Comparison of ENCODE assay signal across 8 mouse cellular contexts in the genomic region with DNA sequence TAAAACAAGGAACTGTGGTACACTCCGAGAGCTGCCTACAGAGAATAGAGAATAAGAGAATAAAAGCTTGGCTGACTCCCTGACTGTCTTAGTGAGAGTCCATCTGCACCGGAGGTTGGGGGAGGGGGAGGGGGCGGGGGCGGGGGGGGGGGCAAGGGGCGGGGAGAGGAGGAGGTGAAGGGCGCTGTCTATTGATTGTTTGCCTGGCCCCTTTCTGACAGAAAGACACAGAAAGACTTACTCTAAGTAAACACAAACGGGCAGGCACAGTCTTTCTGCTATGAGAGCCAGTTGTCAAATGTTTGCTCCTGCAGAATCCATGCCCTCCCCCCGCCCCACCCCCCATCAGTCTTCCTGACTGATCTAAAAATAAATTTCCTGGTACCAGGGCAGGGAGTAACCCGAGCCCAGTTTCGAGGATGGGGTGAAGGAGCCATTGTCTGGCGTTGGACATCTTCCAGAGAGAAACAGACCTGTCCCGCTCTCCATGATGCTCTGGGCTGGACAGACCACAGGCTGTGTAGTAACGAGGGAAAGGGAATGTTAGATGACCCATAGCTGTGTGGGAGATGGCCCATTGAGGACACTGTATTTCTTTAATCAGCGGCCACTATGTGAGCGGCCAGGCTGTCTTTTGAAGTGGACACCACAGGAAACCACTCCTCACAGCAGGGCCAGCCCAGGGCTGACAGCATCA.
DNase-seq lines count a peak whose midpoint lies in the region; ATAC-seq and TF ChIP-seq lines count a peak whose summit lies in the region.

No protein-coding gene starts in this region.

- no peak overlapping the region for H3K4me3 ChIP-seq in C2C12 (ENCODE audit: insufficient read depth, poor library complexity, severe bottlenecking)
- H3K4me3 ChIP-seq in forebrain, postnatal 0 days (ENCODE audit: low read depth, low read length) = no peak overlapping the region
- H3K4me3 ChIP-seq in limb, embryonic 12.5 days (replicated peaks) = no peak overlapping the region; the same call in 1 of the 2 replicates
- H3K4me3 ChIP-seq in neural tube, embryonic 11.5 days (ENCODE audit: low read depth, low read length) = no peak overlapping the region

- DNase-seq in cerebellum, adult 11 months = peak; percentile 47
- no peak for DNase-seq in forebrain, postnatal 0 days
- peak; percentile 61 for DNase-seq in neural tube, embryonic 11.5 days (ENCODE audit: low spot score)
- DNase-seq in spleen, postnatal 10 days (ENCODE audit: low spot score in 2 of 2) = no peak
- no peak for DNase-seq in testis, postnatal 14 days (ENCODE audit: low spot score)

- TF ChIP-seq CTCF in C2C12 (IDR thresholded peaks at IDR 0.05; ENCODE audit: control insufficient read depth, insufficient read depth, insufficient read length) = no peak
- TF ChIP-seq CTCF in forebrain, postnatal 0 days (IDR thresholded peaks at IDR 0.05; ENCODE audit: low read depth) = no peak

- peak; percentile 23 for ATAC-seq in forebrain, postnatal 0 days
- ATAC-seq in limb, embryonic 12.5 days (ENCODE audit: insufficient number of reproducible peaks, insufficient read depth, low FRiP score, low TSS enrichment, low read depth) = peak; percentile 21; the same call in 1 of the 2 replicates
- ATAC-seq in neural tube, embryonic 11.5 days (ENCODE audit: insufficient read depth, low FRiP score, low TSS enrichment) = peak; percentile 42
- ATAC-seq in inflammation-experienced regulatory T-cells, adult 6 months = no peak

- 2% methylated on average over 11 of the region's 15 CpGs for WGBS in forebrain, postnatal 0 days
- 5% methylated on average over 12 of the region's 15 CpGs for WGBS in limb, embryonic 12.5 days
- WGBS in neural tube, embryonic 11.5 days = 3% methylated on average over 11 of the region's 15 CpGs

- H3K79me3 ChIP-seq in C2C12 (ENCODE audit: low read depth) = no peaks in the 10 kb centered on the region

- peaks cover 8% of the 10 kb centered on the region; the same call in 1 of the 2 replicates for H3K4me1 ChIP-seq in forebrain, postnatal 0 days (ENCODE audit: insufficient read depth)
- H3K4me1 ChIP-seq in limb, embryonic 12.5 days (replicated peaks) = peaks cover 21% of the 10 kb centered on the region
- H3K4me1 ChIP-seq in neural tube, embryonic 11.5 days (ENCODE audit: control insufficient read depth, insufficient read depth, low read length) = peaks cover 15% of the 10 kb centered on the region

- H3K9ac ChIP-seq in forebrain, postnatal 0 days = 0 out of 2 replicates have a peak overlapping the region, but pooled peaks have one; percentile 28
- H3K9ac ChIP-seq in limb, embryonic 12.5 days (replicated peaks) = 0 out of 2 replicates have a peak overlapping the region, but pooled peaks have one; percentile 23
- peak overlapping the region; percentile 26; the same call in 1 of the 2 replicates for H3K9ac ChIP-seq in neural tube, embryonic 11.5 days (ENCODE audit: low read length)

- no peaks in the 10 kb centered on the region for H3K36me3 ChIP-seq in C2C12 (ENCODE audit: control insufficient read depth, insufficient read depth)
- H3K36me3 ChIP-seq in forebrain, postnatal 0 days (ENCODE audit: insufficient read depth) = no peaks in the 10 kb centered on the region
- H3K36me3 ChIP-seq in limb, embryonic 12.5 days = no peaks in the 10 kb centered on the region
- no peaks in the 10 kb centered on the region for H3K36me3 ChIP-seq in neural tube, embryonic 11.5 days (ENCODE audit: control insufficient read depth, insufficient read depth, low read length)

- no peaks in the 10 kb centered on the region for H3K79me2 ChIP-seq in C2C12 (ENCODE audit: control insufficient read depth, insufficient read depth)

- H3K4me2 ChIP-seq in forebrain, postnatal 0 days (ENCODE audit: low read depth) = peak overlapping the region; percentile 27
- peak overlapping the region; percentile 46 for H3K4me2 ChIP-seq in limb, embryonic 12.5 days
- peak overlapping the region; percentile 23 for H3K4me2 ChIP-seq in neural tube, embryonic 11.5 days (ENCODE audit: low read depth)

- H3K9me3 ChIP-seq in forebrain, postnatal 0 days (ENCODE audit: low read length) = no peaks in the 10 kb centered on the region
- no peaks in the 10 kb centered on the region for H3K9me3 ChIP-seq in limb, embryonic 12.5 days
- H3K9me3 ChIP-seq in neural tube, embryonic 11.5 days (ENCODE audit: control insufficient read depth, low read length) = no peaks in the 10 kb centered on the region

- H3K27me3 ChIP-seq in C2C12 (ENCODE audit: control insufficient read depth, insufficient read depth, insufficient read length) = no peaks in the 10 kb centered on the region
- H3K27me3 ChIP-seq in forebrain, postnatal 0 days (ENCODE audit: insufficient read depth, low read length) = no peaks in the 10 kb centered on the region
- no peaks in the 10 kb centered on the region for H3K27me3 ChIP-seq in limb, embryonic 12.5 days
- no peaks in the 10 kb centered on the region for H3K27me3 ChIP-seq in neural tube, embryonic 11.5 days (ENCODE audit: control insufficient read depth, insufficient read depth, low read length)

- peak overlapping the region; percentile 22 for H3K27ac ChIP-seq in forebrain, postnatal 0 days (ENCODE audit: low read depth, low read length)
- no peak overlapping the region for H3K27ac ChIP-seq in limb, embryonic 12.5 days
- H3K27ac ChIP-seq in neural tube, embryonic 11.5 days (ENCODE audit: low read depth, low read length) = peak overlapping the region; percentile 37; the same call in 1 of the 2 replicates

- H3ac ChIP-seq in C2C12 (ENCODE audit: control insufficient read depth, insufficient read length, low read depth) = peak overlapping the region; percentile 35

TF ChIP-seq in C2C12, 6 proteins besides CTCF, POLR2A, EP300 and RAD21:
- TF ChIP-seq MYOG (IDR thresholded peaks at IDR 0.05; ENCODE audit: control insufficient read depth, extremely low read depth, insufficient read length) = no peak
- no peak for TF ChIP-seq MAX (IDR thresholded peaks at IDR 0.05)
- no peak for TF ChIP-seq MYOD1 (IDR thresholded peaks at IDR 0.05; ENCODE audit: control insufficient read depth, insufficient read length, low read depth)
- no peak for TF ChIP-seq USF1 (IDR thresholded peaks at IDR 0.05; ENCODE audit: low read depth)
- no peak for TF ChIP-seq CEBPB (IDR thresholded peaks at IDR 0.05; ENCODE audit: low read depth)
- no peak for TF ChIP-seq FOSL1 (IDR thresholded peaks at IDR 0.05; ENCODE audit: insufficient read depth, low read length, poor library complexity, severe bottlenecking)

Comparison
In these comparisons a context has a peak if more than half of its experiments do, and no peak if none do; other contexts are left out.
1. DNase-seq: peak in cerebellum, adult 11 months (single experiment) and neural tube, embryonic 11.5 days (single experiment); none in forebrain, postnatal 0 days (single experiment), spleen, postnatal 10 days (0 of 2) and testis, postnatal 14 days (single experiment).
2. Peak in every context shown above with its lines, with median percentiles within 50 percentile points of each other: H3K4me2 ChIP-seq and H3K9ac ChIP-seq.